Mouse (Mus musculus) midbrain, embryonic 14.5 days (tissue): Measurements from ENCODE around the gene Ube2i. TPM values are rescaled to one million over a fixed set of nuclear protein-coding genes. Genes with fewer than 3 reads are reported as not detected.
"Not testable (repeated sequence)": the region's sequence is repeated elsewhere in the genome, so short reads cannot be mapped to it uniquely, and the experiment has no call there.

Experiments used
- ATAC-seq: fragments of 200-750 bp; cut with Nextera tagmentation; 2 replicates; pipeline ENCODE4 v1.8.0; 2017; ENCODE audit warnings: moderate number of reproducible peaks, moderate library complexity; ENCODE audit not compliant: low FRiP score, low TSS enrichment
- DNase-seq: peaks from one replicate; pipeline ENCODE4 v3.0.0-alpha.2; 2015
- H3K27ac ChIP-seq: fragments of 300-500 bp; sonication (generic); replicated peaks from 2 replicates; pipeline ENCODE4 v1.5.1; 2014; ENCODE audit warnings: mild to moderate bottlenecking, low read depth, low read length, moderate library complexity
- H3K27me3 ChIP-seq: fragments of 300-500 bp; sonication (generic); 2 replicates; pipeline ENCODE4 v1.6.1; 2014; ENCODE audit warnings: low read length, control low read depth, mixed read lengths; ENCODE audit not compliant: control insufficient read depth, insufficient read depth
- H3K36me3 ChIP-seq: fragments of 300-500 bp; sonication (generic); 2 replicates; pipeline ENCODE4 v1.6.1; 2014; ENCODE audit warnings: low read length, control low read depth; ENCODE audit not compliant: control insufficient read depth, insufficient read depth
- H3K4me1 ChIP-seq: fragments of 300-500 bp; sonication (generic); 2 replicates; pipeline ENCODE4 v1.6.1; 2014; ENCODE audit warnings: mild to moderate bottlenecking, antibody characterized with exemption, low read length, control low read depth; ENCODE audit not compliant: control insufficient read depth, insufficient read depth
- H3K4me2 ChIP-seq: fragments of 300-500 bp; sonication (generic); 2 replicates; pipeline ENCODE4 v1.6.1; 2014; ENCODE audit warnings: mild to moderate bottlenecking, low read length, moderate library complexity
- H3K4me3 ChIP-seq: fragments of 300-500 bp; sonication (generic); replicated peaks from 2 replicates; pipeline ENCODE4 v1.5.1; 2014; ENCODE audit warnings: low read depth, low read length
- H3K9ac ChIP-seq: fragments of 300-500 bp; sonication (generic); replicated peaks from 2 replicates; pipeline ENCODE4 v1.6.1; 2014; ENCODE audit warnings: mild to moderate bottlenecking, low read length, moderate library complexity
- H3K9me3 ChIP-seq: fragments of 300-500 bp; sonication (generic); 2 replicates; pipeline ENCODE4 v1.6.1; 2016; ENCODE audit warnings: low read length, control low read depth, mixed read lengths; ENCODE audit not compliant: control insufficient read depth
- WGBS: fragments of 180-500 bp; shearing (Covaris S2); extraction: QIAGEN DNeasy Blood & Tissue Kit; methylation state at CpG from one replicate; pipeline ENCODE4 v1.1.7; 2014; 5-methylcytosine and 5-hydroxymethylcytosine counted together
- polyA plus RNA-seq: library from polyadenylated mRNA; unstranded; fragments of >200 nt; fragmentation: Nextera tagmentation; extraction: Ambion mirVana; gene quantifications from 2 replicates; pipeline ENCODE4 v1.2.1, GENCODE M21; 2014

Gene Ube2i
- polyA plus RNA-seq, 1 experiment from 2014 or later = 564 TPM

GRCm38 (mm10) chr17:25225659-25226058 is 48.8 kb downstream of the Ube2i start:
- H3K4me1 ChIP-seq = peaks cover 10% of the 10 kb centered on the region; the same call in 1 of the 2 replicates
- H3K4me3 ChIP-seq = no peak overlapping the region
- H3K27me3 ChIP-seq = no peaks in the 10 kb centered on the region
- H3K27ac ChIP-seq = no peak overlapping the region
- no peaks in the 10 kb centered on the region for H3K9me3 ChIP-seq
- WGBS = 89% methylated on average over 4 of the region's 4 CpGs
- ATAC-seq (no peak), DNase-seq (no peak)
- no peak overlapping the region for H3K4me2 ChIP-seq
- H3K36me3 ChIP-seq = peaks cover 28% of the 10 kb centered on the region
- H3K9ac ChIP-seq = no peak overlapping the region

DNA sequence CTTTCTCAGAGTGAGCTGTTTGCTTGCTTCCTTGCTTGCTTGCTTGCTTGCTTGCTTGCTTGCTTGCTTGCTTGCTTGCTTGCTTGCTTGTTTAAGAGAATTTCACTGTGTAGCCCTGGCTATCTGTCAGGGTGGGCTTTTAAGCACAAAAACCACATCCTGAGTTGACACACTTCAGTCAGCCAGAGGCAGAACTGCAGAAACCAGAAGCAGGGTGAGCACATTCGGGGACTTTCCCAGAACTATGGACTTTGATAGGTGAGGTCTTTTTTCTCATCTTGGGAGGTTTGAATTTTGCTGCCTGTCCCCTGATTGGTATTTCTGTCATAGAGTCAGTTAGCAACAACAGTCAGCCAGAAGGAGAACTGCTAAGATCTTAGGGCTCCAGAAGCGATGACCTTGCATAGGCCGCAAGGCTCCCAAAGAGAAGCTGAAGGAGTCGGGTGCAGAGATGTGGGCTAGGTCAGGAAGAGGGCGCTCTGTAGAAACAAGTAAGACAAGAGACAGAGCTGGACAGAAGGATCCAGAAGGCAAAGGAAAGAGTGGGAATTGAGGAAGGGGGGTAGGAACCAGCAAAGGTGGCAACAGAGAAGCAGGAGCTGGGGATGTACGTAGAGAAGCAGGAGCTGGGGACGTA is 49.7 kb downstream of the Ube2i start:
- DNase-seq = no peak
- ATAC-seq = no peak
- peaks cover 26% of the 10 kb centered on the region for H3K36me3 ChIP-seq
- no peaks in the 10 kb centered on the region for H3K9me3 ChIP-seq
- no peak overlapping the region for H3K4me3 ChIP-seq
- H3K27me3 ChIP-seq = no peaks in the 10 kb centered on the region
- 90% methylated on average over 7 of the region's 7 CpGs for WGBS
- peaks cover 10% of the 10 kb centered on the region; the same call in 1 of the 2 replicates for H3K4me1 ChIP-seq
- no peak overlapping the region for H3K4me2 ChIP-seq
- no peak overlapping the region for H3K9ac ChIP-seq
- no peak overlapping the region for H3K27ac ChIP-seq

GRCm38 (mm10) chr17:25222951-25223601 is 51.3 kb downstream of the Ube2i start:
- 43% methylated on average over 6 of the region's 6 CpGs for WGBS
- ATAC-seq = no peak
- Histone ChIP-seq H3K4me2 (peak overlapping the region; percentile 70), H3K9me3 (no peaks in the 10 kb centered on the region), H3K9ac (no peak overlapping the region; the same call in 1 of the 2 replicates), H3K27me3 (no peaks in the 10 kb centered on the region), H3K4me3 (peak overlapping the region; percentile 32; the same call in 1 of the 2 replicates), H3K36me3 (peaks cover 32% of the 10 kb centered on the region), H3K4me1 (peaks cover 10% of the 10 kb centered on the region; the same call in 1 of the 2 replicates), H3K27ac (peak overlapping the region; percentile 21; the same call in 1 of the 2 replicates)
- no peak for DNase-seq

DNA sequence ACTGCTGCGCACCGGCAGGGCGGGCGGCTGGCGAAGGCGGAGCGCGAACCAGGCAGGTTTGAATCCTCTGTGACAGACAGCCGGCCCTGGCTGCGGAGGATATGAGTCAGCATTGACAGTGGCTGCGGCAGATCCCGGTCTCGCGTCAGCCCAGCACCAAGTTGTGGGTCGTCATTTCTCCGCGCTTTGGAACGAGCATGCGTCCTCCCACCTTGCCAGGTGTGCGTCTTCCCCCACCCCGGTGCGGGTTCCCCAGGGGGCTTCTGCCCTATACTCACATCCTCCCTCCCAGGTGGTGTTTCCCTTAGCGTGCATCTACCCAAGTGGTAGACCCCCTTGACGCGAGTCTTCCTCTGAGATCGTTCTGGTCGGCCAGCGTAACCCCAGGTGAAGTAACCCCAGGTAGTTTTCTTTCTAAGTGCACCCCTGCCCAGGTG is 51.9 kb downstream of the Ube2i start:
- Histone ChIP-seq H3K4me2 (peak overlapping the region; percentile 70), H3K4me3 (peak overlapping the region; percentile 32), H3K36me3 (peaks cover 32% of the 10 kb centered on the region), H3K27ac (peak overlapping the region; percentile 21; the same call in 1 of the 2 replicates)
- not testable (repeated sequence) for H3K4me1 ChIP-seq, H3K27me3 ChIP-seq, H3K9ac ChIP-seq, H3K9me3 ChIP-seq
- peak; percentile 7 for DNase-seq
- ATAC-seq = peak; percentile 89
- 10% methylated on average over 14 of the region's 28 CpGs for WGBS

- Histone ChIP-seq H3K9ac (peak overlapping the region; percentile 51), H3K27me3 (no peaks in the 10 kb centered on the region), H3K4me1 (peaks cover 10% of the 10 kb centered on the region; the same call in 1 of the 2 replicates), H3K4me2 (peak overlapping the region; percentile 70), H3K9me3 (no peaks in the 10 kb centered on the region), H3K36me3 (peaks cover 30% of the 10 kb centered on the region), H3K27ac (peak overlapping the region; percentile 65), H3K4me3 (peak overlapping the region; percentile 32)
- peak; percentile 83 for ATAC-seq
- under 1% methylated on average over 22 of the region's 30 CpGs for WGBS
- DNase-seq = peak; percentile 76
Measured at GRCm38 (mm10) chr17:25221821-25222503, 52.5 kb downstream of the Ube2i start.

DNA sequence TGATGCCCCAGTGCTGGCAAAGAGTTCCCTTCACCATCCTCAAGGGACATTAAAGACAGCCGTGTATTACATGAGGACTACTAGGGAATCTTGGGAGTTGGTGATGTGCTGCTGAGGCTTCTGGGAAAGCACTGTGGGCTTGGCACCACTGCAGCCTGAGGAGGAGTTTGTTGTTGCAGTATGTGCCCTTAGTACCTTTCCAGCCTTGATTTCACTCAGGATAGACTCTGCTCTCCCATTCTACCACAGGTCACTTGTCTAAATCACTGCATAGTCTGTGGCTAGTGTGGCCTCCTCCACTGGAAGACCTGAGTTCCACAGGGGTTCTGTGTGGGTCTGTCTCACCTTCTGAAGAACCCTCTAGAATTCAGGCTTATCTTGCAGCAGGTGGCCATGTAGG is 53.7 kb downstream of the Ube2i start:
- Histone ChIP-seq H3K9ac (0 out of 2 replicates have a peak overlapping the region, but pooled peaks have one; percentile 9), H3K27ac (no peak overlapping the region)

DNA sequence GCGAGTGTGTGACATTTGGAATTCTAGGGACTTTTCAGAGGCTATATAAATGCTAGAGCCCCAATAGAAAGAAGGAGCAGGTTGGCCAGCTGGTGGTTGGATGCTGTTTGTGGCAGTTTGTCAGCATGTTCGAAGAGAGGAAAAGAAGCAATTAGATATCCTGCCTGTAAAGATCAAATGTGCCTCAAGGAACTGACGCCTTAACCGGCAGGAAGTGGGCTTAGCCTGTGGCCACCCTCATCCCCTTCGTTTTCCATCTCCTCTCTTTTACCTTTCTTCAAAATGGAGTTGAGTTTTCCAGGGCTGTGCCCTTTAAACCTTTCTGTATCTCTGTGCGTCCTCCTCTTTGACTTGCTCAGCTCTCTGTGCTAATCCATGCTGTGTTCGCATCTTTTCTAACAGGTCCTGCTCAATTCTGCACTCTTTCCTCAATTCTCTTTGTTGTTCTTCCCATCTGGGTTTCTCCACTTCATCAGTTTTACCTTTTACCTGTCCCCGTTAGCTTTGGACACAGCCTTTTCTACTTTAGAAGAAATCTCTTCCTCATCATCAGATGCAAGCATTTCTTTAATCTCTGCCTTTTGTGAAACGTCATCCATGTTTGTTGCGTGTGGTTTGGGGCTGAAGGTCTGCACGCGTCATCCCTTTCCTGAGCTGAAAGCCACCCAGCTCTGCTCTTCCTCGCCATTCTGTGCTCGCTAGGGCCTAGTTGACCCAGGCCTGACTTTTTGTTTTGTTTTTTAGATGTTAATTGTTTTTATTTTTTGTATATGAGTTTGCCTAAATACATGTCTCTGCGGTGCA is 54.7 kb downstream of the Ube2i start:
- H3K36me3 ChIP-seq = peaks cover 34% of the 10 kb centered on the region
- H3K27ac ChIP-seq = no peak overlapping the region
- H3K4me3 ChIP-seq = no peak overlapping the region
- 96% methylated on average over 15 of the region's 15 CpGs for WGBS
- DNase-seq = no peak
- H3K9me3 ChIP-seq = no peaks in the 10 kb centered on the region
- no peaks in the 10 kb centered on the region for H3K27me3 ChIP-seq
- ATAC-seq = no peak
- no peak overlapping the region for H3K4me2 ChIP-seq
- peaks cover 10% of the 10 kb centered on the region; the same call in 1 of the 2 replicates for H3K4me1 ChIP-seq
- no peak overlapping the region for H3K9ac ChIP-seq

More for the DNA sequence above, 53.7 kb downstream of the Ube2i start:
- Histone ChIP-seq H3K36me3 (peaks cover 27% of the 10 kb centered on the region), H3K9me3 (no peaks in the 10 kb centered on the region), H3K4me2 (no peak overlapping the region), H3K27me3 (no peaks in the 10 kb centered on the region), H3K4me1 (peaks cover 10% of the 10 kb centered on the region; the same call in 1 of the 2 replicates), H3K4me3 (no peak overlapping the region)
- ATAC-seq (no peak), DNase-seq (no peak)
- WGBS = 93% methylated on average over 1 of the region's 1 CpGs

DNA sequence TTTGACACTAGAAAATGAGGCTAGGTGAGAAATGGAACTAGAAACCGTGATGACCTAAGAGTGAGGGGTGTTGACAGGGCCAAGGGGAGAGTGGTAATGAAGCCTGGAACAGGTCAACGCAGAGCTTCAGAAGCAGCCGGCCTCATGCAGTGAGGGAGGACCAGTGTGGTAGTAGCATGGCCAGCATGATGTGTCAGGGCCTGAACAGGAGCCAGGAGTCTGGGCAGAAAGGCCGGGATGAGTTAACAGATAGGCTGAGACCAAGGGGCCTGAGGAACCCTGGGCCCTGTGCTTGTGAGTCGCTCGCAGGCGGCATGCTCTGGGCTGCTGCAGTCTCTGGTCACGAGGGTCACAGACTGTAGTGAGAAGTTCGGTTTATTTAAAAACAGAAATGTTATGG is 55.5 kb downstream of the Ube2i start:
- DNase-seq (no peak), ATAC-seq (no peak)
- Histone ChIP-seq H3K27ac (no peak overlapping the region), H3K4me3 (no peak overlapping the region), H3K4me2 (no peak overlapping the region), H3K9me3 (no peaks in the 10 kb centered on the region), H3K4me1 (peaks cover 10% of the 10 kb centered on the region; the same call in 1 of the 2 replicates), H3K27me3 (no peaks in the 10 kb centered on the region), H3K36me3 (peaks cover 41% of the 10 kb centered on the region), H3K9ac (no peak overlapping the region)
- WGBS = 91% methylated on average over 9 of the region's 9 CpGs
